Mouse (Mus musculus): ENCODE results near the gene Etv5. TPM values are rescaled to one million over a fixed set of nuclear protein-coding genes. Genes with fewer than 3 reads are reported as not detected.

Gene Etv5
- polyA plus RNA-seq, 1 experiment from 2014 or later: 37.5 TPM

DNA sequence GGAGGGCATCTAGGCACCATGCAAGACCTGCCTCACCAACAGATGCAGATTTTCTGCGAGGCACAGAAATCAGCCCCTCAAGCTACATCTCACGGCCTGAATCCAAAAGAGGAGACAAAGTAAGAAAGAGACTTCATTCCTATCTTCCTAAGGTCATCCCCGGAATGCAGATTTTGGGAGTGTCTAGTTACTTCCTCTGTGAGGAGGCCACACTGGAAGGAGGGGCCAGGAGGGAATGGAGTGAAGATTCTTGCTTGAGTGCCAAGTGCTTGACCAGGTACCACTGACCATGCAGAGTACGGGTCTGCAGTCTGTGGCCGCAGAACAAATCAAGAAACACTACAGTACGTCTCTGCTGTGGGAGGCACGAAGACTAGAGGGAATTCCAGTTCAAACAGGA lies 12.7 kb downstream of the Etv5 start:
- no peak overlapping the region for H3K4me2 ChIP-seq (ENCODE audit: low read depth, low read length)
- H3K9me3 ChIP-seq (ENCODE audit: control insufficient read depth, low read length): no peaks in the 10 kb centered on the region
- peaks cover 17% of the 10 kb centered on the region for H3K36me3 ChIP-seq (ENCODE audit: control insufficient read depth, insufficient read depth, low read length)
- no peak overlapping the region for H3K27ac ChIP-seq (replicated peaks; ENCODE audit: low read depth, low read length)
- H3K4me1 ChIP-seq (ENCODE audit: control insufficient read depth, insufficient read depth, low read length): peaks cover 28% of the 10 kb centered on the region
- DNase-seq (ENCODE audit: low spot score) (no peak), ATAC-seq (ENCODE audit: low read depth) (no peak)
- H3K9ac ChIP-seq (ENCODE audit: low read depth, low read length): no peak overlapping the region
- H3K4me3 ChIP-seq (ENCODE audit: low read depth, low read length): no peak overlapping the region
- H3K27me3 ChIP-seq (replicated peaks; ENCODE audit: control insufficient read depth, insufficient read depth, low read length): no peaks in the 10 kb centered on the region
- 68% methylated on average over 7 of the region's 7 CpGs for WGBS

DNA sequence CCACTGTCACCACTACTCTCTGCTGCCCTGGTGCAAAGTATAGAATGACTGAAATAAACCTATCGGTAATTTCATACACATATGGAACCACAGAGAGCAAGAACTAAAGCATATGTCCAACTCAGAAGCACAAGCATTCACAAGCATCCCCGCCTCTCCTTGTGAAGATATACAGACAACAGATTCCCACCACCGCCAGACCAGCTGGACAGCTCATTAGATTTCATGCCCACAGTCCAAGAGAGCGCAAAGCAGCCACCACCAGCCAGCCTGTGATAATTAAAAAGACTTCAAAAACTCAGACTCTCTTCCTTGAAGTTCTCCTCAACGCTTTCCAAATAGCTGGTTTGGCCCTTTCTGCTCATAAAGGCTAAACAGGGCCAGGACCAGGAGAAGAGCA lies 17.3 kb downstream of the Etv5 start:
- H3K4me1 ChIP-seq (ENCODE audit: control insufficient read depth, insufficient read depth, low read length): no peaks in the 10 kb centered on the region

DNA sequence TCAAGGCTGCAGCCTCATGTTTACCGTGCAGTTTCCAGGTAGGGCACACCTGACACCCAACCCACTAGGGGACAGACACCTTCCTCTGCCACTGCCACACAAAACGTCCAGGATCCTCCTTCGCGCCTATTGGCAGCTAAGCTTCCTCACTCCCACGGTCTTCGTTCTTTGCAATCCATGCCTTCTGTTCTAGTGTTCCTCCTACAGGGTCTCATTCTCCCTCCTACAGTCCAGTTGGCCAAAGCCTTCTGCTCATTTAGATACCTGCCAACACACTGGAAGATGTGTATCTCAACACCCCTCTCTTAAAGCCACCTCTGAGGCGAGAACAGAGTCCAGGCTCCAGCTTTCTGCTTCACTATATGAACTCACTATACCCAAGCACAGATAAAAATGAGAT lies 21.6 kb downstream of the Etv5 start:
- WGBS: 87% methylated on average over 7 of the region's 7 CpGs

More for the DNA sequence above, 17.3 kb downstream of the Etv5 start:
- H3K9me3 ChIP-seq (ENCODE audit: control insufficient read depth, low read length): no peaks in the 10 kb centered on the region
- H3K27ac ChIP-seq (replicated peaks; ENCODE audit: low read depth, low read length): no peak overlapping the region
- no peaks in the 10 kb centered on the region for H3K27me3 ChIP-seq (replicated peaks; ENCODE audit: control insufficient read depth, insufficient read depth, low read length)
- WGBS: 75% methylated on average over 5 of the region's 5 CpGs
- no peak overlapping the region for H3K4me3 ChIP-seq (ENCODE audit: low read depth, low read length)
- no peak overlapping the region for H3K4me2 ChIP-seq (ENCODE audit: low read depth, low read length)
- ATAC-seq (ENCODE audit: low read depth): no peak
- H3K36me3 ChIP-seq (ENCODE audit: control insufficient read depth, insufficient read depth, low read length): peaks cover 15% of the 10 kb centered on the region
- no peak for DNase-seq (ENCODE audit: low spot score)
- no peak overlapping the region for H3K9ac ChIP-seq (ENCODE audit: low read depth, low read length)

DNA sequence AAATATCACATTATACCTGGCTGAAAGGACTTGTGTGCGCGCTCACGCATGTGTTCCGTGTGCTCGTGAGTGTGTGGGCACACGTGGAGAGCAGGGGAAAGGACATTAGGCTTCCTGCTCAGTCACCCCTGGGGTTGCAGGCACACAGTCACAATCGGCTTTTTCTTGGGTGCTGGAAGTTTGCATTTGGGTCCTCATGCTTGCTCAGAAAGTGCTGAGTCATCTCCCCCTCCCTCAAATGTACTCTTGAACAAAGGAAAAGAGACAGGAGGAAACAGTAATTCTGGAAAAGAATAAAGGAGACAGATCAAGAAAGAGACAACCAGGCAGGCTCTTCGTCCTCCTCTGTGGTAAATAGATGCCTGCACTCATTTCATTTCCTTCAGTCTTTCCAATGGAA lies 22.5 kb downstream of the Etv5 start:
- H3K27me3 ChIP-seq (replicated peaks; ENCODE audit: control insufficient read depth, insufficient read depth, low read length): no peaks in the 10 kb centered on the region

More for the DNA sequence above, 21.6 kb downstream of the Etv5 start:
- Histone ChIP-seq H3K27ac (replicated peaks; ENCODE audit: low read depth, low read length) (no peak overlapping the region), H3K27me3 (replicated peaks; ENCODE audit: control insufficient read depth, insufficient read depth, low read length) (no peaks in the 10 kb centered on the region), H3K36me3 (ENCODE audit: control insufficient read depth, insufficient read depth, low read length) (no peaks in the 10 kb centered on the region), H3K4me3 (ENCODE audit: low read depth, low read length) (no peak overlapping the region), H3K9ac (ENCODE audit: low read depth, low read length) (no peak overlapping the region), H3K4me2 (ENCODE audit: low read depth, low read length) (no peak overlapping the region), H3K4me1 (ENCODE audit: control insufficient read depth, insufficient read depth, low read length) (no peaks in the 10 kb centered on the region), H3K9me3 (ENCODE audit: control insufficient read depth, low read length) (no peaks in the 10 kb centered on the region)
- no peak for ATAC-seq (ENCODE audit: low read depth)
- no peak for DNase-seq (ENCODE audit: low spot score)

DNA sequence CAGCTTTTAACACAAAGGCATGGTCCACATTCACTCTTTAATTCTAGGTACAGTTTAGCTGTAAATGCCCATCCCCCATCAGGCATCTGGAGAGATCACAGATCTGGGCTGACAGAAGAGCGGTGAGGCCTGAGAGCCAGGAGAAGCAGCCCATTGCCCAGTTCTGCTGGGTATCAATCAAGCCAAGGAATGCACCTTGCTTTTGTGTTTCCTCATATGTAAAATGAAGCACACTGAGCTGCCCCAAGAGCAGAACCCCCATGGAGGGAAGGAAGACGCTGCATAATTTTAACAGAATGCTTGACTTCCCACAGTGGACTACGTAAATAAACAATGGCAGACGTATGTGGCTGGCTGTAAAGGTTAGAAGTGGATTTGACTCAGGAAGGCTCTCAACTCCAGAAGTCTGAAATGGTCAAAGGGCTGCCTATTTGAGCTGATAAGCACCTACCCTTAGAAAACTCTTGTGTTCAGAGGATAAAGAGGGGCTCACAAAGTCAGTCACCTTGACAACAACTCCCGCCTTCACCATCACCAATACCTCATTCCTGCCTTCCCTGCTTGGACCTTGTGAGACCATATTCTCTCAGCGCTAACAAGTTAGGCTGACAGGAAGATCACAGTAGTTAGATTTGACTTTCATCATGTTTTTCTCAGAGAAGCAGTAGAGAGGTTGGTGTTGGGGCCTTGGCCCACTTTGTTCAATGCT lies 23.2 kb downstream of the Etv5 start:
- Histone ChIP-seq H3K4me2 (ENCODE audit: low read depth, low read length) (no peak overlapping the region), H3K4me1 (ENCODE audit: control insufficient read depth, insufficient read depth, low read length) (no peaks in the 10 kb centered on the region), H3K9me3 (ENCODE audit: control insufficient read depth, low read length) (no peaks in the 10 kb centered on the region), H3K36me3 (ENCODE audit: control insufficient read depth, insufficient read depth, low read length) (0 out of 2 replicates have a peak, but pooled peaks cover 7% of the 10 kb centered on the region), H3K9ac (ENCODE audit: low read depth, low read length) (no peak overlapping the region), H3K27me3 (replicated peaks; ENCODE audit: control insufficient read depth, insufficient read depth, low read length) (no peaks in the 10 kb centered on the region), H3K4me3 (ENCODE audit: low read depth, low read length) (no peak overlapping the region), H3K27ac (replicated peaks; ENCODE audit: low read depth, low read length) (no peak overlapping the region)
- no peak for DNase-seq (ENCODE audit: low spot score)
- ATAC-seq (ENCODE audit: low read depth): no peak
- 62% methylated on average over 6 of the region's 6 CpGs for whole genome bisulfite sequencing

More for the DNA sequence above, 22.5 kb downstream of the Etv5 start:
- Histone ChIP-seq H3K9me3 (ENCODE audit: control insufficient read depth, low read length) (no peaks in the 10 kb centered on the region), H3K4me3 (ENCODE audit: low read depth, low read length) (no peak overlapping the region), H3K27ac (replicated peaks; ENCODE audit: low read depth, low read length) (no peak overlapping the region), H3K36me3 (ENCODE audit: control insufficient read depth, insufficient read depth, low read length) (no peaks in the 10 kb centered on the region), H3K4me2 (ENCODE audit: low read depth, low read length) (no peak overlapping the region), H3K4me1 (ENCODE audit: control insufficient read depth, insufficient read depth, low read length) (no peaks in the 10 kb centered on the region), H3K9ac (ENCODE audit: low read depth, low read length) (no peak overlapping the region)
- WGBS: 83% methylated on average over 8 of the region's 8 CpGs
- DNase-seq (ENCODE audit: low spot score) (no peak), ATAC-seq (ENCODE audit: low read depth) (no peak)

DNA sequence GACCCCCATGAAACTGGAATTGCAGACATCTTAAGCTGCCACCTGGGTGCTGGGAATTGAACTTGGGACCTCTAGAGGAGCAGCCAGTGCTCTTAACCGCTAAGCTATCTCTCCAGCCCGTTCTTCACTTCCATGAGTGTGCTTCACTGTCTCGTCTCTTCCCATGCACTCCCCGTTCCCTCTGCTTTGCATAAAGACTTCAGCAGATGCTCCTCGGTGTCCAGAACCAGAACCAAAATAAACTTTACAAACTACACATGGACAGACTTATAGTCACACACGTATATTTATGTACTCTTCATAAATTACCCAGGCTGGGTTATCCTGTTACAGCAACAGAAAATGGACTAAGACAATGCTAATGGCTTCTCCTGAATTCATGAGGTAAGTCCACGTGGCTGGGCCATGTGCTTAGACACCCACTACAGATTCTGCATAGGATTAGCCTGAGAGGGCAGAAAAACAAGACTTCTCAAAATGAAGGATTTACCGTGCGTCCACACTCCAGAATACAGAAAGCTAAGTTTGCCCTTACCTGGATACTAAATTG lies 25.2 kb downstream of the Etv5 start:
- no peaks in the 10 kb centered on the region for H3K9me3 ChIP-seq (ENCODE audit: control insufficient read depth, low read length)
- ATAC-seq (ENCODE audit: low read depth): no peak
- H3K4me1 ChIP-seq (ENCODE audit: control insufficient read depth, insufficient read depth, low read length): no peaks in the 10 kb centered on the region
- no peak overlapping the region for H3K9ac ChIP-seq (ENCODE audit: low read depth, low read length)
- 0 out of 2 replicates have a peak, but pooled peaks cover 10% of the 10 kb centered on the region for H3K36me3 ChIP-seq (ENCODE audit: control insufficient read depth, insufficient read depth, low read length)
- H3K27me3 ChIP-seq (replicated peaks; ENCODE audit: control insufficient read depth, insufficient read depth, low read length): no peaks in the 10 kb centered on the region
- 87% methylated on average over 9 of the region's 9 CpGs for WGBS
- no peak overlapping the region for H3K4me2 ChIP-seq (ENCODE audit: low read depth, low read length)
- H3K27ac ChIP-seq (replicated peaks; ENCODE audit: low read depth, low read length): no peak overlapping the region
- H3K4me3 ChIP-seq (ENCODE audit: low read depth, low read length): no peak overlapping the region
- no peak for DNase-seq (ENCODE audit: low spot score)

DNA sequence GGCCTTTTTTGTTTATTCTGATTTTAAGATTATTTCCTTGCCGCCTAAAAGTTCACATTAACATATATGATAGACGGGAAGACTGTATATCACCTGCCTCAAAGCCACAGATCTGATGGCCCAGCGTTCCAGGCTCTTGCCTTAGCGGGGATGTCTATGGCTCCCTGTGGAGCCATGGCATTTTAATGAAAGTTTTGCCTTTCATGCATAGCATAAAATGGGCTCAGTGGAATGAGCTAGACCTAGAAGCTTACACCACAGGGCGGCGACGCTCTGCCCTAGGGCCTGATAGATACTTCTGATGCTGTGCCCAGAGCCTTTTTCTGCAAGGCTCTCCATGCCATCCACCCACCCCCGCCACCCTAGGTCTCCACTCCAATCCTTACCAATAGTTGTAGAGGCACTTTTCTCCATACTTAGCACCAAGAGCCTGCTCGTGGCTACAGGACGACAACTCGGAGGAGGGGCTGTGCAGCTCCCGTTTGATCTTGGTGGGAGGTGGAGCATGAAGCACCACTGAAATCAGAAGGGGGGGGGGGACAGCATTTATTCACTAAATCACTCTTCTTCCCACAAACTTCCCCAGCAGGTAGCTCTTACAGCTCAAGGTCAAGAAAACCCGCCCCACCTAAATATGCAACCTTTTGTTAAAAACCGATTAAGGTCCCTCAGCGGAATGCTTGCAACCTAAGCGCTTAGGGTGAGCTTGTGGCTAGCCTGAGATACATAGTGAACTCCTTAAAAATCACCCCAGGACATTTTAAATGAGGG lies 26.9 kb downstream of the Etv5 start:
- H3K4me1 ChIP-seq (ENCODE audit: control insufficient read depth, insufficient read depth, low read length): no peaks in the 10 kb centered on the region
- no peak for ATAC-seq (ENCODE audit: low read depth)
- no peak overlapping the region for H3K9ac ChIP-seq (ENCODE audit: low read depth, low read length)
- H3K27me3 ChIP-seq (replicated peaks; ENCODE audit: control insufficient read depth, insufficient read depth, low read length): no peaks in the 10 kb centered on the region
- no peaks in the 10 kb centered on the region for H3K9me3 ChIP-seq (ENCODE audit: control insufficient read depth, low read length)
- WGBS: 66% methylated on average over 16 of the region's 16 CpGs
- peaks cover 10% of the 10 kb centered on the region; the same call in 1 of the 2 replicates for H3K36me3 ChIP-seq (ENCODE audit: control insufficient read depth, insufficient read depth, low read length)
- no peak overlapping the region for H3K27ac ChIP-seq (replicated peaks; ENCODE audit: low read depth, low read length)
- no peak overlapping the region for H3K4me2 ChIP-seq (ENCODE audit: low read depth, low read length)
- H3K4me3 ChIP-seq (ENCODE audit: low read depth, low read length): no peak overlapping the region
- DNase-seq (ENCODE audit: low spot score): no peak

DNA sequence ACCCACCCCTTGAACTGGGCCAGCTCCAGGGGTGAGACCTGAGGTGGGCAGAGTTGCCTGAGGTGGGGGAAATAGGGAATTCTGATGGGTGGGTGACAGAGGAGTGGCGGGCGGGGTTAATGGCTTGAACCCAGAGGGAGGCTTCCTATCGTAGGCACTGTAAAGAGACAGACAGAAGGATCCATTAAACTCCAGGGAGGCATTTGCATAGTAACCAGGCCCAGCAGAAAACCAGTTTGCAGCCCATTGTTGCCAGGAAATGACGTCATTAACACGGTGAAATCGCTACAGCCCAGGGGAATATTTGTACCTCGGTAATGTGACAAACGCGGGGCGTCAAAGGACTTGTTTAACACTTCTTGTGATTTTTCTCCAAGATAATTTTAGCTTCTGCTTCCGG lies 27.8 kb downstream of the Etv5 start:
- no peak for ATAC-seq (ENCODE audit: low read depth)
- H3K27ac ChIP-seq (replicated peaks; ENCODE audit: low read depth, low read length): no peak overlapping the region
- H3K4me1 ChIP-seq (ENCODE audit: control insufficient read depth, insufficient read depth, low read length): no peaks in the 10 kb centered on the region
- H3K4me3 ChIP-seq (ENCODE audit: low read depth, low read length): no peak overlapping the region
- 54% methylated on average over 11 of the region's 11 CpGs for WGBS
- H3K36me3 ChIP-seq (ENCODE audit: control insufficient read depth, insufficient read depth, low read length): peaks cover 10% of the 10 kb centered on the region; the same call in 1 of the 2 replicates
- no peaks in the 10 kb centered on the region for H3K27me3 ChIP-seq (replicated peaks; ENCODE audit: control insufficient read depth, insufficient read depth, low read length)
- no peak for DNase-seq (ENCODE audit: low spot score)
- H3K9me3 ChIP-seq (ENCODE audit: control insufficient read depth, low read length): no peaks in the 10 kb centered on the region
- no peak overlapping the region for H3K9ac ChIP-seq (ENCODE audit: low read depth, low read length)
- no peak overlapping the region for H3K4me2 ChIP-seq (ENCODE audit: low read depth, low read length)

Data from embryonic facial prominence, embryonic 14.5 days (tissue).